Comparison of ENCODE assay signal across 13 mouse cellular contexts in genomic region chr4:56652819-56653218, GRCm38 (mm10).
A peak's percentile ranks its signal among the peaks of the same experiment; 100 is the strongest.
DNase-seq lines count a peak whose midpoint lies in the region; ATAC-seq lines count a peak whose summit lies in the region.
"Had no signal": no experiment of that assay in that cellular context is flagged by ENCODE, and none has a peak within 500 bp of the region (broad histone marks: within the 10 kb centered on the region; RNA-seq: fewer than 3 reads in every experiment).

No protein-coding gene starts in this region.

- H3K4me1 ChIP-seq in heart, embryonic 11.5 days (ENCODE audit: control insufficient read depth, insufficient read depth, low read length): 0 out of 2 replicates have a peak, but pooled peaks cover 4% of the 10 kb centered on the region
- peaks cover 17% of the 10 kb centered on the region for H3K4me1 ChIP-seq in limb, embryonic 10.5 days

- no peak overlapping the region for H3K27ac ChIP-seq in heart, embryonic 11.5 days (ENCODE audit: low read depth, low read length)
- no peak overlapping the region for H3K27ac ChIP-seq in limb, embryonic 10.5 days
- H3K27ac ChIP-seq: heart, embryonic 15.5 days; kidney, postnatal 0 days; neural tube, embryonic 13.5 days had no signal

- no peaks in the 10 kb centered on the region for H3K36me3 ChIP-seq in heart, embryonic 11.5 days (ENCODE audit: control insufficient read depth, insufficient read depth, low read length)
- no peaks in the 10 kb centered on the region for H3K36me3 ChIP-seq in limb, embryonic 10.5 days
- H3K36me3 ChIP-seq: G1E; heart, embryonic 15.5 days; neural tube, embryonic 13.5 days had no signal

- H3K9me3 ChIP-seq in heart, embryonic 11.5 days (replicated peaks; ENCODE audit: control insufficient read depth, low read length): no peaks in the 10 kb centered on the region
- no peaks in the 10 kb centered on the region for H3K9me3 ChIP-seq in limb, embryonic 10.5 days (replicated peaks)
- H3K9me3 ChIP-seq: heart, embryonic 15.5 days; neural tube, embryonic 13.5 days had no signal

- H3K9ac ChIP-seq in heart, embryonic 11.5 days (ENCODE audit: low read depth, low read length): no peak overlapping the region
- H3K9ac ChIP-seq: heart, embryonic 15.5 days; neural tube, embryonic 13.5 days had no signal

- 77% methylated on average over 5 of the region's 5 CpGs for WGBS in heart, embryonic 11.5 days (ENCODE audit: insufficient replicate concordance)
- WGBS in limb, embryonic 10.5 days: 82% methylated on average over 5 of the region's 5 CpGs

- H3K4me3 ChIP-seq in heart, embryonic 11.5 days (ENCODE audit: low read depth, low read length): no peak overlapping the region
- no peak overlapping the region for H3K4me3 ChIP-seq in limb, embryonic 10.5 days
- H3K4me3 ChIP-seq: heart, embryonic 15.5 days; neural tube, embryonic 13.5 days had no signal

- no peaks in the 10 kb centered on the region for H3K27me3 ChIP-seq in heart, embryonic 11.5 days (ENCODE audit: control insufficient read depth, insufficient read depth, low read length)
- no peaks in the 10 kb centered on the region for H3K27me3 ChIP-seq in limb, embryonic 10.5 days (ENCODE audit: low read depth, poor library complexity, severe bottlenecking)
- H3K27me3 ChIP-seq: heart, embryonic 15.5 days; neural tube, embryonic 13.5 days had no signal

- DNase-seq in heart, adult 11 months: peak; percentile 94
- DNase-seq in heart, adult 8-10 months (ENCODE audit: low spot score): peak; percentile 22
- DNase-seq in limb, embryonic 10.5 days (ENCODE audit: low spot score): peak; percentile 25
- DNase-seq in lung, postnatal 36 days: peak; percentile 61
- DNase-seq in thymus, postnatal 10 days (ENCODE audit: low spot score in 2 of 2): no peak
- DNase-seq in urinary bladder, adult 18-20 months (ENCODE audit: low spot score in 2 of 2): no peak
- DNase-seq: embryo, embryonic 11 days; spleen, adult 18-20 months had no signal

- no peak overlapping the region for H3K4me2 ChIP-seq in heart, embryonic 11.5 days
- H3K4me2 ChIP-seq: heart, embryonic 15.5 days; neural tube, embryonic 13.5 days had no signal

- ATAC-seq in heart, embryonic 11.5 days (replicated peaks; ENCODE audit: insufficient number of reproducible peaks, low FRiP score, low TSS enrichment): no peak

Comparison
In these comparisons a context has a peak if more than half of its experiments do, and no peak if none do; other contexts are left out.
1. DNase-seq: peak in heart, adult 11 months (single experiment), heart, adult 8-10 months (single experiment), limb, embryonic 10.5 days (single experiment) and lung, postnatal 36 days (single experiment); none in thymus, postnatal 10 days (0 of 2) and urinary bladder, adult 18-20 months (0 of 2).